Mouse (Mus musculus) inflammation-experienced regulatory T-cells, adult 6 months (primary cell): ENCODE results near the gene Plppr1. TPM values are rescaled to one million over a fixed set of nuclear protein-coding genes. Genes with fewer than 3 reads are reported as not detected.

Experiments
- ATAC-seq: one replicate; pipeline ENCODE4 v1.8.0; 2017
- polyA plus RNA-seq, 3 experiments: library from polyadenylated mRNA; unstranded; fragments of 100-300 nt; shearing (Covaris generic); gene quantifications; one replicate each; pipeline ENCODE4 v1.2.1; 2017

Plppr1 gene
- not detected for polyA plus RNA-seq

DNA sequence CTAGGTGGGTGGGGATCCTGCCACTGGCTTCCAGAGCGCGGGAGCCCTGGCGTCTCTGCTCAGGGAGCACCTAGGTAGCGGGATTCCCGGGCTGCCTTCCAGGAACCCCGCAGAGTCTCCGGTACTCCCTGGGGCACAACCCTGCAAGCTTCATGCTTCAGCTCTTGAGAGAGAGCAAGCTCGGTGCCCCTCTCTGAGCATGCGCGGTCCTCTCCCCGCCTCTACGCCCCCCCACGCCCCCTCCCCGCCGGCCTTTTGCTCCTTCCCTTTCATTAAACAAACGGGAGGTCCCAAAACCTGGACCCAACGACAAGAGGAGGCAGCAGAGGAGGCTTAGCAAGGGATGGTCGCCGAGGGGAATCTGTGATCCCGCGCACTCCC lies at the start of gene Plppr1:
Gene Plppr1 (plus strand): TSS at position 253 of the 381 bp plus-strand sequence.
- no peak for ATAC-seq

DNA sequence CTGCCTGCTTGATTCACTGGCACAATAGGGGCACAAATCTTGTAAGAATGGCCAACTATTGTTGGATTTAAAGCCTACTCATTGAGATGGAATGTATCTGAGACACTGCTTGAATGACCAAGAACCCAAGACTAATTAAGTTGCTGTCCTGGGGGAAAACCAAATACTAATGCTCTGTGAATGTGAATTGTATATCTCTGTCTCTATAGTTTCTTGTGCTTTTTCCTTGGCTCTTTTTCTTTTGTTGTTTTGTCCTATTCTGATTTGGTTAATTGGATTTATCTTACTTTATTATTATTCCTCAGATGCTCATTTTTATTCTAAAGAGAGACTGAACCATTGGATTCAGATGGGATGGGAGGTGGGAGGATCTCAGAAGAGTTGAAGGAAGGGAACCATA lies 42.4 kb upstream of the Plppr1 start:
- no peak for ATAC-seq

DNA sequence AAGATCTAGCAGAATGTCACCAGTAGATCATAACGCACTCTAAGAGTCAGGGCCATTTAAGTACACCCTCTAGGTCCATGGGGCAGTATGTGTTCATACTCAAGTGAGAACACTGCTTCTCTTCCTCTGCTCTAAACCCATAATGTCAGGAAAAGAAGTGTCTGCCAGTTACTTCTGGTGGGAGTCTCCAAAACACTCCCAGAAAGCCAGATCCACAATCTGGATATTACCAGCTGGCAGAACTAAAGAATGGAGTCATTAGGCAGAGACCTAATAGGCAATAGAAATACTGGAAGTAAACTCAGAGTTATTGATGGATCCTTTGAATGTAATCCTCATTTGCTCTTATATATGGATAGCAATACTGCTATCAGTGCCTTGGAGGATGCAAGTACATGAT lies 35.9 kb upstream of the Plppr1 start:
- ATAC-seq: no peak

- no peak for ATAC-seq
Observed at GRCm38 (mm10) chr4:49038311-49038710, 20.8 kb upstream of the Plppr1 start.

GRCm38 (mm10) chr4:49039854-49040253 lies 19.2 kb upstream of the Plppr1 start:
- ATAC-seq: no peak

DNA sequence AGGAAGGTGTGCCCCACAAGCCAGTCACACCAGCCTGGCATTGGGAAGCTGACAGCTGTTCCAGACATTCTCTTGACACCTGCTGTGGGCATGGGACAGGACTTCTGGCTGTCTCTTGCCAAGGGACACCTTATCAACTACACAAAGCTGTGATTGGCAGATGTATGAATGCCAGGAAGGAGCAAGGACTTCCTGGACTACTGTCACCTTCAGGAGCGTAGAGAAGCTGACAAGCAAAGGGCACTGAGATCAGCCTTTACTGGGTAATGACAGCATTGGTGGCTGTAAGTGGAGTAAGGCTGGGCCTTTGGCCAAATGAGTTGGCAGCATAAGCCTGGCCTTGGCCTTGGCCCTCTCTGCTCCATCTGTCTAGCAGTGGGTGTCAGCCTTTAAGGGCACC lies 17.4 kb upstream of the Plppr1 start:
- ATAC-seq: no peak

- ATAC-seq: no peak
Observed at GRCm38 (mm10) chr4:49050628-49051027, 8.4 kb upstream of the Plppr1 start.

GRCm38 (mm10) chr4:49057916-49058315 lies 1.2 kb upstream of the Plppr1 start:
- ATAC-seq: no peak

GRCm38 (mm10) chr4:49058557-49058956 lies 516 bp upstream of the Plppr1 start:
- no peak for ATAC-seq

DNA sequence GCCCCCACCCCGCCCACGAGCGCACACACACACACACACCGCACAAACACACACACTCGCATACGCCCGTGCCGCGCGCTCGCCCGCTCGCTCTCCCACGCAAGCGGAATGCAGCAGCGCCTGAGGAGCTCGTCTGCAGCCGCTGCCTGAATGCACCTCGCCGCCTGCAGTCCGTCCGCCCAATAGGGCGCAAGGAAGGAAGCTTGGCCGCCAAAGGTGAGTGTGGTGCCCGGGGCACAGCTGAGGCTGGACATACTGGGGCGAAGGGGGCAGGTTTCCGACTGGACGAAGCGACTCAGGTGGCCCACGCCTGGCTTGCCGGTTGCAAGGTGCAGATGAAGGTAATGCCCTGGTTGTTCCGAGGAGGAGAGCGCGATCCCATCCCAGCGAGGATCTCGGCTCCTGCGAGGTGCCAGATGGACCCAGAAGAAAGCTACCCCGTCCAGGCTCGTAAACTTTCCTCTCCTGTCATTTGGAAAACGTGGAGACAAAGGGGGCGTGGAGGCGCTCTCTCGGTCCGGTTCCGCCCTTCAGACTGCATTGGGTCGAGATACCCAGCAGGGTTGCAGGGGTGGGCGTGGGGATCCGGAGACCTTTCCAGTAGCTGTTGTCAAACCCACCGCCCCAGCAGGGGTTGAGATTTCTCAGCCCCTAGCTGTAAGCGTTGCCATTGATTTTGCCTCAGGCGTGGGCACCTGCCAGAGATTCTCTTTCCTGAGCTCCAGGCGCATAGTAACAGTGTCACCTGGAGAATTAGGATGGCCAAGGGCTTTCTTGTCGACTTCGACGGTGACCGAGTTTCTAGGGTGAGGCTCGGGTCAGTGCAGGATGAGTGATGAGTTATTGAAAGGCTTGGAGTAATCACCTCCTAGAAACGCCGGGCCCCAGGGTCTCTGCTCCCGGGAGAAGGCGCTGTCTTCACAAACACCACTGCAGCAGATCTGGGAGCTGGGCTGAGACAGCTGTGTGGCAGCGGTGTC lies 619 bp downstream of the Plppr1 start:
- no peak for ATAC-seq

- ATAC-seq: no peak
Observed at GRCm38 (mm10) chr4:49069471-49069870, 10.4 kb downstream of the Plppr1 start.

- no peak for ATAC-seq
Observed at GRCm38 (mm10) chr4:49072886-49073285, 13.8 kb downstream of the Plppr1 start.

DNA sequence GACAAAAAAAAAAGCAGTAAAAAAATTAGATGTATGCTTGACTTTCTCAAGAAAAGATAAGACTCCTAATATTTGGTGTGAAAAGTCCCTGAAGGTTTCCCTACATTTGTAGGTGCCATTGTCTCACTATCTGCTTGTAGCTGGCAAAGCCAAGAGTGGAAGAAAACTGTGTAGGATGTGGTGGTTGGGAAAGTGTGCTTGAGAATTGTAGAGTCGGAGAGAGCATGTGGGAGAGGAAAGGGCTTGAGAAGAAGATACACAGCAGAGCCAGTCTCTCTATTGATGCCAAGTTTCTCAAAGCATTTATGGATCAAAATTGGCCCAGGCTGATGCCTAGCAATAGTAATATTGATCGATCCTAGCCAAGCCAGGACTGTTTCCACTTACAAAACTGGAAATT lies 16.8 kb downstream of the Plppr1 start:
- no peak for ATAC-seq

DNA sequence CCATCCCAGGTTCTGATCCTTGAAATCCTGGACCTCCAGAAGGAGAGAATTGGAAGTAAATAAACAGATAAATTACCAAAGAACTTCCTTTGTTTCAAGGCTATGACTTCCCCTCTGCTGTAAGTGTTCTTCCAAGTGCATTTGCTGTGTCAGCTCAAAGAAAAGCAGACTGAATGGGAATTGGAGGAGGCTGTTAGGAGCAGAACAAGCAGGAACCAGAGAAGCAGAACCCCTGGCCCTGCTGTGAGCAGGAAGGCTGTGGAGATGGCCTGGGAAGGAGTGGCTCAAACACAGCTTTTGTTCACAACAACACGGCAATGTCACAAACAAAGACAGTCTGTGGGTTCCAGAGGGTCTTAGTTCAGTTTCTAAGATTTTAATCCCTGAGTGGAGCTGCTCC lies 20.3 kb downstream of the Plppr1 start:
- ATAC-seq: no peak

GRCm38 (mm10) chr4:49088205-49088604 lies 29.1 kb downstream of the Plppr1 start:
- ATAC-seq: no peak

DNA sequence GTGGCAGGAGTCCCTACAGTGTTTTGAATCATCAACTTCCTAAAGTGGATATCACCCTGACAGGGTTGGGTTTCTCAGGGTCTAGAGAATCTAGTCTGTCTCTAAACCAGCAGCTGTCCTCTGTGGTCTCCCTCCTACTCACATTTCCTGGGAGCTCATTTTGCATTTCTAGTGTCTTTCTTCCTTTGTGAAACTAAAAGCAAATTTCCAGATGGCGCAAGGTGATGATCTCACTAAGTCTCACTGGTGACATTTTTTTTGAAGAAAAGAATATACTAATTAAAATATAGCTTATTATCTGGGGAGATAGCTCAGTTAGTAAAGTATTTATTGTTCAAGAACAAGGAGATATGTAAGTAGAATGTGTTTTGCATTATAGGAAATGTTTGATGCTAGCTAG lies 31.4 kb downstream of the Plppr1 start:
- no peak for ATAC-seq

DNA sequence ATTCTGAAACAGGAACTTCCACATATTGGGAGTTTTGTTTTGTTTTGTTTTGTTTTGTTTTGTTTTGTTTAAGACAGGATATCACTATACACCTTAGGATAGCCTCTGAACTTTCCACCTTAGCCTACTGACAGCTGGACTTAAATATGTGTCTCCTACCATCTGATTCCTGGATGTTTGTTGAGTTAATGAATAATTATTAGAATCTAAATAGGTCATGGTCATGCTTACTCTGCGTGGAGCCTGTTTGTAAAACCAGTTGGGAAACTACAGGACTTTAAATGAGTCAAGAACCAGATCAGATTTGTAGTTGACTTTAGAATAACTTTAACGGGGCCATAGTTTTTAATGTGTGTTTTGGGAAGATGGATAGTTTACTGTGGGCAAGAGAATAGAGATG lies 40.4 kb downstream of the Plppr1 start:
- no peak for ATAC-seq

- ATAC-seq: no peak
Observed at GRCm38 (mm10) chr4:49101934-49102768, 43.1 kb downstream of the Plppr1 start.

DNA sequence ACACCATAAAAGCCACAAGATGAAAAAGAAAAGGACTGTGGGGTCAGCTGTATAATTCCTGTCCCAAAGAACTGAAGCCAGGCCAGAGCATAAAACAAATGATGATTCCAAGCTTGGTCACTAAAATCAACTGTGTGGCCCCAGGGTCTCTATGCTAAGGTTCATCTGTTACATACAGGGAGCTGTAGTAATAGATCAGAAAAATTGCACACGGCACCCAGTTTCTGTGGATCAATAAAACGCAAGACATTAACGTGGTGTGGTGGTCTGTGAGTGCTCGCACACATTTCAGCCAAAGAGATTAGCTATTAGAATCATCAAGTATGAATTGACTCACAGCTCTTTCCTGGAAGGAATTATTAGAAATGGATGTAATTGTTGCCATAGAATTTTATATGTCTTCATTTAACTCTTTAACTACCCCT lies 43.7 kb downstream of the Plppr1 start:
- ATAC-seq: no peak

DNA sequence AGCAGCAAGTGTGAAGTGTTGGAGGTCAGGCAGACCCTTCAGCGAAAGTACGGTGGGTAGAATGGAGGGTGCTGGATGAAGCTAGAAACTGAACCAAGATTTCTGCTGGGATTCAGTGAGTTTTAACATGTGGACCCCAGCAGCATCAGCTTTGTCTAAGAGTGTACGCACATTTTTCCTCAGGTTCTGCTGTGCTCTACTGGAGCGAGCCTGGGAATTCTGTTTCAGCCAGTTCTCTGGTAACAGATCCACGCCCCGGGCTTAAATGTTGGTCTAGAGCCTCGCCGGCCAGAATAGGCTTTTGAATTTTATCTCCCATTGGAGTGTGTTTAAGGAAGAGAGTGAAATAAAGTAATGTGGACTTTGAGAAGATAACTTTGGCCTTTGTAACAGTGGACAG lies 45.8 kb downstream of the Plppr1 start:
- ATAC-seq: no peak

- ATAC-seq: no peak
Observed at GRCm38 (mm10) chr4:49107895-49108294, 48.8 kb downstream of the Plppr1 start.

DNA sequence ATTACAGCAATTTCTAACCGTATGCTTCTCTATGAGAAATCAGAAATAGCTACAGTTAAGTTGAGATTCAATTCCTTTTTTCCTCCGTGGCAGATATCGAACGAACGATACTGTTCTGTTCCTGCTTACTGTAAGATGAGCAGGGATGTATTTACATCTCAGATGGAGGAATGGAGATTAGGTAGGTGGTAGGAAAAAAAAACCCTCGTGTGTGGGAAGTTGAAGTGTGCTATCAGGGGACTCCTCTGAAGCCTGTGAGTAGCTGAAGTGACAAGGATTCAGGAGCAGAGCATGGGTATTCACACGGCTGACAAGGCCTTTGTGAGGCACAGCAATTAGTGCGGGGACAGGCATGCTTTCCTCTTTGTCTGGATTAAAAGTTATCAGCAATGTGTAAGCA lies 49.3 kb downstream of the Plppr1 start:
- ATAC-seq: no peak

DNA sequence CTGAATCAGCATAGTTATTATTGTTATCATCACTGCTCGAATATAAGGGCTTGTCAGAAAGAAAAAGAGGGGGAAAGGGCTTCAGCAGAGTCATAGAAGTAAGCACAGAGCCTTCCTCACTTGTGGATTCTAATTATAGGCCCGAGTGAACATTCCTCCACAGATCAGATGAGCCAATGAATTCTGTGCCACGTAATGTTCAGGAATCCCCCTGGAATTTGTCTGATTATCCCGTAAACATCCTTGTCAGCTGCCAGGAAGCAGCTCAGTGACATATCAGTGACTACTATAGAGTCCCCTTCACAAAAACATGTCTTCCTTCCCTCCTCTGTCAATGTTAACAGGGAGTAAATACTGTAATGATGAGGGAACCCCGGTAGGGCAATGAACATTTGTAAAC lies 50.9 kb downstream of the Plppr1 start:
- no peak for ATAC-seq

GRCm38 (mm10) chr4:49118842-49119241 lies 59.8 kb downstream of the Plppr1 start:
- ATAC-seq: no peak
